Mouse (Mus musculus): Measurements from ENCODE around the gene Ackr3. TPM values are rescaled to one million over a fixed set of nuclear protein-coding genes. Genes with fewer than 3 reads are reported as not detected.

Ackr3 gene
- polyA plus RNA-seq, 1 experiment from 2014 or later: 45.3 TPM

GRCm38 (mm10) chr1:90262380-90262779, 58.6 kb downstream of the Ackr3 start:
- Histone ChIP-seq H3K36me3 (ENCODE audit: control insufficient read depth, insufficient read depth, low read length) (no peaks in the 10 kb centered on the region), H3K4me3 (ENCODE audit: low read depth, low read length) (no peak overlapping the region), H3K27ac (ENCODE audit: low read depth, low read length) (no peak overlapping the region), H3K9me3 (replicated peaks; ENCODE audit: control insufficient read depth, low read length) (no peaks in the 10 kb centered on the region), H3K9ac (ENCODE audit: low read depth, low read length) (no peak overlapping the region), H3K4me1 (ENCODE audit: control insufficient read depth, insufficient read depth, low read length) (0 out of 2 replicates have a peak, but pooled peaks cover 8% of the 10 kb centered on the region), H3K27me3 (ENCODE audit: control insufficient read depth, insufficient read depth, low read length) (no peaks in the 10 kb centered on the region; the same call in 1 of the 2 replicates), H3K4me2 (no peak overlapping the region)
- WGBS (ENCODE audit: insufficient replicate concordance): 77% methylated on average over 8 of the region's 8 CpGs
- no peak for ATAC-seq (replicated peaks; ENCODE audit: insufficient number of reproducible peaks, low FRiP score, low TSS enrichment)

Other genes starting within 250 kb of the Ackr3 start
- 0.26 and 0.52 TPM in 2 replicates for gene Asb18, start 189.3 kb upstream of the Ackr3 start, polyA plus RNA-seq (2014; fragmentation: Nextera tagmentation; extraction: Ambion mirVana)
- not detected in 2 replicates for gene Iqca, start 50.6 kb upstream of the Ackr3 start, polyA plus RNA-seq (2014; fragmentation: Nextera tagmentation; extraction: Ambion mirVana)

Measured in heart, embryonic 11.5 days (tissue).